Mouse (Mus musculus) C2C12 (cell line): Measurements from ENCODE around the gene Lnpep. TPM values are rescaled to one million over a fixed set of nuclear protein-coding genes. Genes with fewer than 3 reads are reported as not detected.

ENCODE experiments used
- H3K27me3 ChIP-seq: one replicate; pipeline ENCODE4 v1.6.1; 2011; ENCODE audit not compliant: control insufficient read depth, insufficient read depth, insufficient read length
- H3K36me3 ChIP-seq: one replicate; pipeline ENCODE4 v1.6.1; 2011; ENCODE audit not compliant: control insufficient read depth, insufficient read depth
- H3K4me3 ChIP-seq: one replicate; pipeline ENCODE4 v1.5.1; 2011; ENCODE audit warnings: mild to moderate bottlenecking, control low read depth; ENCODE audit not compliant: poor library complexity, insufficient read depth, severe bottlenecking
- H3K79me2 ChIP-seq: one replicate; pipeline ENCODE4 v1.6.1; 2011; ENCODE audit not compliant: control insufficient read depth, insufficient read depth
- H3K79me3 ChIP-seq: one replicate; pipeline ENCODE4 v1.6.1; 2011; ENCODE audit warnings: low read depth, control low read depth
- H3ac ChIP-seq: one replicate; pipeline ENCODE3; 2011; ENCODE audit warnings: low read depth; ENCODE audit not compliant: control insufficient read depth, insufficient read length
- CEBPB ChIP-seq: IDR thresholded peaks from one replicate; pipeline ENCODE4 v1.6.1; 2011; ENCODE audit warnings: low read depth, mild to moderate bottlenecking, control low read depth, moderate library complexity
- CTCF ChIP-seq: IDR thresholded peaks from one replicate; pipeline ENCODE4 v1.5.1; 2011; ENCODE audit not compliant: control insufficient read depth, insufficient read depth, insufficient read length
- FOSL1 ChIP-seq: IDR thresholded peaks from one replicate; pipeline ENCODE4 v1.8.0; 2011; ENCODE audit warnings: mild to moderate bottlenecking, low read length; ENCODE audit not compliant: poor library complexity, insufficient read depth, severe bottlenecking
- MAX ChIP-seq: IDR thresholded peaks from one replicate; pipeline ENCODE4 v1.6.1; 2011; ENCODE audit warnings: mild to moderate bottlenecking, control low read depth
- MYOD1 ChIP-seq: IDR thresholded peaks from one replicate; pipeline ENCODE4 v1.6.1; 2011; ENCODE audit warnings: low read depth; ENCODE audit not compliant: control insufficient read depth, insufficient read length
- MYOG ChIP-seq: IDR thresholded peaks from one replicate; pipeline ENCODE4 v1.6.1; 2011; ENCODE audit not compliant: control insufficient read depth, insufficient read length; ENCODE audit errors: extremely low read depth
- USF1 ChIP-seq: IDR thresholded peaks from one replicate; pipeline ENCODE4 v1.6.1; 2011; ENCODE audit warnings: low read depth, mild to moderate bottlenecking, control low read depth, moderate library complexity
- polyA plus RNA-seq: library from polyadenylated mRNA; unstranded; fragments of >200 nt; fragmentation: generic; extraction: Trizol; gene quantifications from one replicate; pipeline ENCODE4 v1.2.1, GENCODE M21; 2012; ENCODE audit warnings: missing spikeins

Gene Lnpep
- polyA plus RNA-seq, 1 experiment = 4.5 TPM

DNA sequence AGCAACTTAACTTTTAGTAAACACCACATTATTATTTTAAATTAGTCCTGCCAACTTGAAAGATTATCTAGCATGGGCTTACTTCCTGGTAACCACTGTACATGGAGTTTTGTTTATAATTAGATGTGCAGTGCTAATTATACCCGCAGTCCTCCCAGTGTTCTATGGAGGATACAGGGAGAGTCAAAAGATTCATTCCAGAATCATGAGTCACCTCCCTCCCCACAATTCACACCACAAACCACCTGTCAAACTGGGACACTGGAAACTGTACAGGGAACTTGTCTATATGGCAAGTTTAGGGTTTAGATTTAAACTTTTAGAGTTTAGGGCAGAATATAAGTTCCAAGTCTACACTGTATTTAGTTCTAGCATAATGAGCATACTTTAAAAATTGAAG lies 31.9 kb downstream of the Lnpep start:
- TF ChIP-seq MYOD1 = peak; percentile 92
- TF ChIP-seq USF1 = no peak
- TF ChIP-seq FOSL1 = peak; percentile 56
- no peak overlapping the region for H3K4me3 ChIP-seq
- peaks cover 72% of the 10 kb centered on the region for H3K79me3 ChIP-seq
- H3K79me2 ChIP-seq = peaks cover 92% of the 10 kb centered on the region
- H3K27me3 ChIP-seq = no peaks in the 10 kb centered on the region
- H3ac ChIP-seq = no peak overlapping the region
- peaks cover 10% of the 10 kb centered on the region for H3K36me3 ChIP-seq

DNA sequence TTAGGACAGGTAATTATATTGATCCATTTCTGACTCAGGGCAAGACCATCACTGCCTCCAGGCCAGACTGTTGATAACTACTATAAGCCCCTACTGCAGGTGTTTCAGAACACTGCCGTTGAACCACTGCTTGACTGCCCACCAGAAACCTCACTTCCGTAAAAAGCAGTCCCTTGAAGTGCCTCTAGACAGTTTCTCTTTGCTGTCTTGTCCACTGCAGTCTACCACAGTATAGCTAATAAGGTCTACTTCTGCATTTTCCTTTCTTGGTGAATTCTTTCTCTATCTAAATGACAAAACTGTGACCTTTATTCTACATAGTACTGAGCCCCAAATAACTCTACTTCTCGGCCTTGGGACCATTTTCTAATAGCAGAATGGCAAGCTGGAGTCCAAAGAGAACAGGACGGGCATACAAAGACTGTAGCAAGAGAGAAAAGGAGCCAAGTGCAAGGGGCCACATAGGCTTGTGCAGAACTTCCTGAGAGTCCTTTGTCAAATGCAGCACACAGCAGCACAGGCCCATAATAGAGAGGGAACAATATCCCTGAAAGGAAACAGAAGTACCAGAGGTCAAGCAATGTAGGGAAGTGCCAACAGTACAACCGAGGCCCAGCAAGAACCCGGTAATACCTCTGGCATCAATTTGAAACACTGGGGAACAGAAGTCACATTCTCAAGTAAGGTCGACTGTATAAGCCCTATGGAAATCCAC lies 37.4 kb downstream of the Lnpep start:
- Histone ChIP-seq H3K79me2 (peaks cover 100% of the 10 kb centered on the region), H3ac (no peak overlapping the region), H3K36me3 (no peaks in the 10 kb centered on the region), H3K79me3 (peaks cover 75% of the 10 kb centered on the region), H3K4me3 (no peak overlapping the region), H3K27me3 (no peaks in the 10 kb centered on the region)
- TF ChIP-seq USF1 (no peak), CEBPB (no peak), MAX (no peak), FOSL1 (no peak), MYOD1 (no peak), MYOG (no peak), CTCF (no peak)

DNA sequence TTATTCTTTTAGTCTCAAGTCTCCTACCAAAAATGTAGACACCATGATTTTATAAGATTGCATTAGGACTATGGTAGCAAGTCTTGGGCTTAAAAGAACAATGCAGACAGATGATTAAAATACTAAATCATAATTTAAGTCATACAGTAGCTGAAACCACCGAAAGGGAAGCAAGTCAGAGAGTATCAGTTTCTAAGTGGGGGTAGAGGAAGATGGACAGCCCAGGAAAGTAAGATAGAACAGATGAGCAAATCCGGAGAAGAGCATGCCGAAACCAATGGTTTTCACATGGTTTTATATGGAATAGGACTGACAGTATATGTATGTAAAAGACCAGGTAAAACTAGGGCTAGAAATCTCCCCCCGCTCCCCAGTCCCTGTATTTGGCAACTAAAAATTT lies 39.7 kb downstream of the Lnpep start:
- peaks cover 76% of the 10 kb centered on the region for H3K79me3 ChIP-seq
- no peak for TF ChIP-seq MAX
- no peak for TF ChIP-seq USF1
- TF ChIP-seq CEBPB = no peak
- no peak for TF ChIP-seq CTCF
- TF ChIP-seq FOSL1 = no peak
- no peak for TF ChIP-seq MYOD1
- no peak for TF ChIP-seq MYOG
- no peaks in the 10 kb centered on the region for H3K27me3 ChIP-seq

DNA sequence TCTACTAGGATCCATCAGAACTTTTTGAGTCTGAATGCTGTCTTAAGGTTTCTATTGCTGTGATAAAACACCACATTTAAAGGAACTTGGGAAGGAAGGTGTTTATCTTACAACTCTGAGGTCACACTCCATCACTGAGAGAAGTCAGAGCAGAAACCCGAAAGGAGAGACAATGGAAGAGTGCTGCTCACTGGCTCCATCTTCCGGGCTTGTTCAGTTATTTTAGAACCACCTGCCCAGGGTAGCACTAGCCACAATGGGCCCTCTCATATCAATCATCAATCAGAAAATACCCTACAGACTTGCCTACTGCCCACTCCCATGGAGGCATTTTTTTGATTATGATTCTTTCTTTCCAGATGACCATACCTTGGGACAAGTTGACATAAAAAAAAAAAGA lies 41.0 kb downstream of the Lnpep start:
- H3K79me3 ChIP-seq = peaks cover 70% of the 10 kb centered on the region
- peaks cover 91% of the 10 kb centered on the region for H3K79me2 ChIP-seq
- no peak overlapping the region for H3K4me3 ChIP-seq
- H3ac ChIP-seq = no peak overlapping the region
- TF ChIP-seq MYOG = no peak
- TF ChIP-seq MAX = no peak
- TF ChIP-seq MYOD1 = no peak
- TF ChIP-seq CTCF = no peak
- no peak for TF ChIP-seq FOSL1
- TF ChIP-seq USF1 = no peak
- TF ChIP-seq CEBPB = no peak
- H3K27me3 ChIP-seq = no peaks in the 10 kb centered on the region
- H3K36me3 ChIP-seq = peaks cover 3% of the 10 kb centered on the region

More for the DNA sequence above, 39.7 kb downstream of the Lnpep start:
- Histone ChIP-seq H3K4me3 (no peak overlapping the region), H3ac (no peak overlapping the region), H3K79me2 (peaks cover 99% of the 10 kb centered on the region), H3K36me3 (no peaks in the 10 kb centered on the region)

DNA sequence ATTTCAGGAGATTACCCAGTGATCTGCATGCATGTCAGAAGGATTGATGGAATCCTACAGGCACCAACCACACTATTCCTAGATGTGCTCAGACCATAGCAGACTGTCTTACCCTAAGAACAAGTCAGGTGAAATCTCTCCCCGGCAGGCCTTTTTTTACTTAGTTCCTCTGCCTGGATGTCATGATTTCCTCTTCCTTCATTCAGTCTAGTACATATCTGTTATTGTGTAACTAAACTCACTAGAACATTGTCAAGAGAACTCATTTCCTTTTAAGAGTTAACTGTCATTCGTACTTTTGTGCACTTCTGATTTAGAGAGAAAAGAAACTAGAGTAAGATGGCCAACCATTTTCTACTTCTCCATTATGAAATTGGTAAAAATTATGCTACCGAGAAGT lies 43.6 kb downstream of the Lnpep start:
- Histone ChIP-seq H3K27me3 (no peaks in the 10 kb centered on the region), H3K79me3 (peaks cover 54% of the 10 kb centered on the region), H3ac (no peak overlapping the region), H3K4me3 (no peak overlapping the region), H3K36me3 (peaks cover 17% of the 10 kb centered on the region), H3K79me2 (peaks cover 66% of the 10 kb centered on the region)
- no peak for TF ChIP-seq MAX
- no peak for TF ChIP-seq USF1
- no peak for TF ChIP-seq MYOD1

DNA sequence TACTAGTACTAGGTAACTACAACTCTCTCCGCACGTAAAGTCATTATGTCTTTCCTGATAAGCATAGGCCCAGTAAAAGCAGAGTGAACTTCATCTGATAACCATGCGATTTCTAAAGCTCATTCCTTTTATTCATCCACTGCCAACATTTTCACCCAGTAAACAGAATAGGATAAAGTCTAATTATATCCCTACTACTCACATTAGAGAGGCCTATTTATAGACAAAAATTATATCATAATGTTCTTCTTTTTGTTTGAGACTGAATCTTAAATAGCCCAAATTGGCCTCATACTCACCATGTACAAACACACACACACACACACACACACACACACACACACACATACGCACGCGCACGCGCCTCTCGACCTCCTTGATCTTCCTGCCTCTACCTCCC lies 48.5 kb downstream of the Lnpep start:
- Histone ChIP-seq H3K79me2 (peaks cover 23% of the 10 kb centered on the region), H3K27me3 (no peaks in the 10 kb centered on the region), H3ac (no peak overlapping the region), H3K79me3 (peaks cover 21% of the 10 kb centered on the region), H3K36me3 (peaks cover 63% of the 10 kb centered on the region), H3K4me3 (no peak overlapping the region)
- TF ChIP-seq MAX (no peak), FOSL1 (no peak), MYOG (no peak), MYOD1 (no peak), CEBPB (no peak), CTCF (no peak), USF1 (no peak)
